Mouse (Mus musculus): ENCODE results near the gene Trappc4. TPM values are rescaled to one million over a fixed set of nuclear protein-coding genes. Genes with fewer than 3 reads are reported as not detected.
"Not testable (repeated sequence)": the region's sequence is repeated elsewhere in the genome, so short reads cannot be mapped to it uniquely, and the experiment has no call there.

Gene Trappc4
- polyA plus RNA-seq, 1 experiment = 50.1 TPM

DNA sequence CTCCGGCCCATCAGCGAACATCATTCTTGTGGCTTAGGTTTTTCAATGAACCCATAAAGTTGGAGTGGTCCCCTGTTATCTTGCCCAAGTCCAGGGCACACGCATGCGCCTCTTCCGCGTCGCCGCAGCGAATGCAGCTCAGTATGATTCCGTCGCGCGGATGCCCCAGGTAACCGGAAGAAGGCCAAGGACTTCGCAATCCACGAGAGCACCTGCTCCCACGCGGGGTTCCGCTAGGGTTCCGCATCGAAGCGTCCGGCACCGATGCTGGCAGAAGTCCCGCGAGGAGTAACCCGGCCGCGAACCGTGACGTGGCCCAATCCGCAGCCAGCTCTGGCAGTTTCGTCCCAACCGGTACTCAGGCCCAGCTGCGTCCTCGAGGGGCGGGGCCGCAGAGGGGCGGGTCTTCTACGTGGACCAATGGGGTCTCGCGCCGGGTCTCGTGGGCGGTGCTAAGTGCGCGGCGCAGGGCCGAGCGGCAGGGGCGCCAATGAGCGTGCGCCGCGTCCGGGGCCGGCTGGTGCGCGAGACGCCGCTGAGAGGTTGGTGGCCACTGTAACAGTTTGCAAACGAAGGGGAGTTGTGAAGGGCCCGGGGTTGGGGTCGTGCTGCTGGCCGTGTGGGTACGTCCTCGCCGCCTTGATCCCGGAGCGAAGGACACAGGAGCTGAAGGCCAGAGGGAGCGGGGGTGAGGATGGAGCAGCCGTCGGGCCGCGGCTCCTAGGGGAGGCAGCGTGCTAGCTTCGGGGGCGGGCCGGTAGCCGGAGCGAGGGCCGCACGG lies 28.2 kb downstream of the Trappc4 start, which contains the start of gene Hyou1:
TSS of gene Hyou1 (plus strand) at position 437 of the 781 bp plus-strand sequence.
- H3K4me1 ChIP-seq (ENCODE audit: control insufficient read depth, insufficient read depth, low read length) = peaks cover 1% of the 10 kb centered on the region; the same call in 1 of the 2 replicates
- WGBS = under 1% methylated on average over 81 of the region's 83 CpGs

DNA sequence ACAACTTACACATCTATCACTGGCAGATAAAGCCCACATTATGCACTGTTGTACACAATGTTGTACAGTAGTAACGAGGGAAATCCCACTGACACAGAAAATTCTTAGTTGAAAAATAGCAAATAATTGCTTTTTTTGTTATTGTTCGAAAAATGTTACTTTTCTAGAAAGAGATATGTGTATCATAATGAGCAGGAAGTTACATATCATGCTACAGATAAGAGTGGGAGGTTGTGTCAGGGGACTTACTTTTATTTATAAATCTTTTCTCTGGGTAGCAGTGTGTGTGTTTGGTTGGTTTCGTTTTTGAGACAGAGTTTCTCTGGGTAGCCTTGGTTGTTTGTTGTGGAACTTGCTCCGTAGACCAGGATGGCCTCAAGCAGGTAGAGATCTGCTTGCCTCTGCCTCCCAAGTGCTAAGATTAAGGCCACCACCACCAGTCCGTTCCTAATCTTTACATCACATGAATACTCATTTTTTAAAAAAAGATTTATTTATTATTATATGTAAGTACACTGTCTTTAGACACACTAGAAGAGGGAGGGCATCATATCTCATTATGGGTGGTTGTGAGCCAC lies 29.2 kb downstream of the Trappc4 start:
- 46% methylated on average over 5 of the region's 5 CpGs for WGBS
- TF ChIP-seq POLR2A (IDR thresholded peaks at IDR 0.05; ENCODE audit: borderline replicate concordance, control insufficient read depth, low read depth, low read length) (no peak), CTCF (IDR thresholded peaks at IDR 0.05; ENCODE audit: control insufficient read depth, insufficient read depth, low read length) (no peak)
- Histone ChIP-seq H3K4me3 (replicated peaks; ENCODE audit: control insufficient read depth, low read depth, low read length) (peak overlapping the region; percentile 35), H3K27ac (ENCODE audit: control insufficient read depth, insufficient read depth, low read depth, low read length, poor library complexity) (no peak overlapping the region), H3K4me1 (ENCODE audit: control insufficient read depth, insufficient read depth, low read length) (peaks cover 1% of the 10 kb centered on the region; the same call in 1 of the 2 replicates)

More for the DNA sequence above, 28.2 kb downstream of the Trappc4 start, which contains the start of gene Hyou1:
- H3K4me3 ChIP-seq (replicated peaks; ENCODE audit: control insufficient read depth, low read depth, low read length) = peak within 1 kb of the TSS; percentile 97
- H3K27ac ChIP-seq (ENCODE audit: control insufficient read depth, insufficient read depth, low read depth, low read length, poor library complexity) = peak within 1 kb of the TSS; percentile 86
- TF ChIP-seq CTCF (IDR thresholded peaks at IDR 0.05; ENCODE audit: control insufficient read depth, insufficient read depth, low read length) = no peak
- peak; percentile 88; the same call in 1 of the 2 replicates for TF ChIP-seq POLR2A (IDR thresholded peaks at IDR 0.05; ENCODE audit: borderline replicate concordance, control insufficient read depth, low read depth, low read length)

- WGBS = 68% methylated on average over 2 of the region's 2 CpGs
- not testable (repeated sequence) for H3K27ac ChIP-seq (ENCODE audit: control insufficient read depth, insufficient read depth, low read depth, low read length, poor library complexity); H3K4me3 ChIP-seq (replicated peaks; ENCODE audit: control insufficient read depth, low read depth, low read length); H3K4me1 ChIP-seq (ENCODE audit: control insufficient read depth, insufficient read depth, low read length)
Measured at GRCm38 (mm10) chr9:44377335-44377734, 30.1 kb downstream of the Trappc4 start.

DNA sequence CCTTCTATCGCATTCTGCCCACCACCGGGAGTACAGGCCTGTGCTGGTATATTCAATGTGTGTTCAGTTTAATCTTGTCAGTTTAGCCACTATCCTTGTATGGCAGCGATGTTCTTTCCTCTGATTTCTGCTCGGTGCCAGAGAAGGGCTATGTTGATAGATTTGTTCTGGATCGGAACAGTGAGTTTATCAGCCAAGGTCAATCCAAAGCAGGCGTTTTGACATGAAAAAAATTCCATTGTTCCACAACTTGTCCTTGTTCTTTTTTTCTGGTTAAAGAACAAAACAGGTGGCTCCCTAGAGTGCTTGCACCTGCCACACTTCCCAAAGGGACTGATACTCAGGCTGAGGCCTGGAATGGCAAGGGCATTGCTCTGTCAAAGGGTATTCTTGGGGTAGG lies 31.3 kb downstream of the Trappc4 start:
- H3K4me1 ChIP-seq (ENCODE audit: control insufficient read depth, insufficient read depth, low read length) = peaks cover 1% of the 10 kb centered on the region; the same call in 1 of the 2 replicates
- 90% methylated on average over 6 of the region's 6 CpGs for WGBS

DNA sequence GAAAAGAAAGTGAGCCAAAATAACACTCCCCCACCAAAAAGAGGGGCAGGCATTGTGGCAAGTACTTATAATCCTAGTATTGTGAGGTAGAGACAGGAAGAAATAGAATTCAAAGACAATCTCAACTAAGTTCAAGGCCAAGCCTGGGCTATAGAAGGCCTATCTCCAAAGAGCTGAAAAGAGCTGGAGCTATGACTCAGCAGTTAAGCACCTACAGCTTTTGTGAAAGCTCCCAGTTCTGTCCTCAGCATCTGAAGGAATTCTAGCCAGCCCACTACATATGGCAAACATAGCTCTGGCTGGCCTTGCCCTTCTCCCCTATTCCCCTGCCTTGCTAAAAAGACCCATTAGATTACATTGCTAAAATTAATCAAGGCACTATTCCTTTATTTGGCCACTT lies 34.0 kb downstream of the Trappc4 start:
- H3K4me3 ChIP-seq (replicated peaks; ENCODE audit: control insufficient read depth, low read depth, low read length) = no peak overlapping the region
- H3K27ac ChIP-seq (ENCODE audit: control insufficient read depth, insufficient read depth, low read depth, low read length, poor library complexity) = no peak overlapping the region
- TF ChIP-seq CTCF (IDR thresholded peaks at IDR 0.05; ENCODE audit: control insufficient read depth, insufficient read depth, low read length) (no peak), POLR2A (IDR thresholded peaks at IDR 0.05; ENCODE audit: borderline replicate concordance, control insufficient read depth, low read depth, low read length) (no peak)
- no peaks in the 10 kb centered on the region for H3K4me1 ChIP-seq (ENCODE audit: control insufficient read depth, insufficient read depth, low read length)

More for the DNA sequence above, 31.3 kb downstream of the Trappc4 start:
- TF ChIP-seq CTCF (IDR thresholded peaks at IDR 0.05; ENCODE audit: control insufficient read depth, insufficient read depth, low read length) (no peak), POLR2A (IDR thresholded peaks at IDR 0.05; ENCODE audit: borderline replicate concordance, control insufficient read depth, low read depth, low read length) (no peak)
- H3K27ac ChIP-seq (ENCODE audit: control insufficient read depth, insufficient read depth, low read depth, low read length, poor library complexity) = no peak overlapping the region
- H3K4me3 ChIP-seq (replicated peaks; ENCODE audit: control insufficient read depth, low read depth, low read length) = no peak overlapping the region

DNA sequence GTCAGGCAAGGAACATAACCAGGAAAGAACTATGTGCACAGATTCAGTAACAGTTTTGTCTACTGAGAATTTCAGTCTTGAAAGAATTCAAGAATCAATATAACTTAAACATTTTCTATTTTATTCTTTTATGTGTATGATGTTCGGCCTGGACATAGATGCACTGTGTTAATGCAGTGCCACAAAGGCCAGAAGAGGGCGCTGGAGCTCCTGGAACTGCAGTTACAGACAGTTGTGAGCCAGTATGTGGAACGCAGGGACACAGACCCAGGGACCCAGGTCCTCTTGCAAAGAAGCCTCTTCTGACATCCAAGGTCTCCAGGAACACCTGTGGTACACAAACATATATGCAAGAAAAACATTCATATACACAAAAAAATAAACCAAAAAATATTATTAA lies 42.9 kb downstream of the Trappc4 start:
- peaks cover 1% of the 10 kb centered on the region; the same call in 1 of the 2 replicates for H3K4me1 ChIP-seq (ENCODE audit: control insufficient read depth, insufficient read depth, low read length)
- no peak for TF ChIP-seq POLR2A (IDR thresholded peaks at IDR 0.05; ENCODE audit: borderline replicate concordance, control insufficient read depth, low read depth, low read length)
- peak; percentile 47; the same call in 1 of the 2 replicates for TF ChIP-seq CTCF (IDR thresholded peaks at IDR 0.05; ENCODE audit: control insufficient read depth, insufficient read depth, low read length)
- H3K4me3 ChIP-seq (replicated peaks; ENCODE audit: control insufficient read depth, low read depth, low read length) = no peak overlapping the region
- WGBS = 61% methylated on average over 3 of the region's 3 CpGs
- H3K27ac ChIP-seq (ENCODE audit: control insufficient read depth, insufficient read depth, low read depth, low read length, poor library complexity) = no peak overlapping the region

GRCm38 (mm10) chr9:44361931-44362330 lies 45.5 kb downstream of the Trappc4 start:
- 34% methylated on average over 4 of the region's 4 CpGs for WGBS
- not testable (repeated sequence) for H3K4me1 ChIP-seq (ENCODE audit: control insufficient read depth, insufficient read depth, low read length); H3K4me3 ChIP-seq (replicated peaks; ENCODE audit: control insufficient read depth, low read depth, low read length)

DNA sequence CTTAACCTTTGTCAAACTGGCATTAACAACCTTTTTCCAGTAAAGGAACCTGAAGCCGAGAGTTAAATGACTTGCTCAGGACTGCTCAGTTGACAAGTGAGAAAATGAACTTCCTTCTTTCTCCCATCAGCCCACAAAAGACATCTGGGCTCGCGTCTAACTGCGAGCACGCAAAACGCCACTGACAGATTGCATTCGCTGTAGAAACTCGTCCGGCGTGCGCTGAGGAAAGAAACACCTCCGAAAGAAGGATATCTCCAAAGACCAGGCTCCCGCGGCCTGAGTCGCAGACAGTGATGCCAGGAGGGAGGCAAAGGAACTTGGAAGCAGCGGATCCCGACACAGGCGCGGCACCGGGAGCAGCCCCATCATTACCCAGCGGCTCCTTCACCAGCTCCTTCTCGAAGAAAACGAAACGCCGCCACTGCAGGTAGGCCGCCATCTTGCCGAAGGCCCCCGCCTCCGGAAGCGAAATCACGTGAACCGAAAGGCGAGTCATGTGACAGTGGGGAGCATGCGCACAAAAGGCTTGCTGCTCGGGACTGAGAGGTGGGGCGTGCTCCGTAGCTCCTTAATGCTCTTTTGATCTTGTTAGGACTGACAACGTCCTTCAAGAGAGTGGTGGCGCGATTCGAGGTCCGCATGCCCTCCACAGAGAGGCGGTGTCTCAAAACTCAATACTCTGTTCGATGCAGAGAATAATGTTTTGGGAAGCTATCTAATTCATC lies 46.0 kb downstream of the Trappc4 start, which contains the start of gene Vps11:
TSS of gene Vps11 (minus strand) at position 481 of the 728 bp plus-strand sequence.
- peak within 1 kb of the TSS; percentile 92 for H3K4me3 ChIP-seq (replicated peaks; ENCODE audit: control insufficient read depth, low read depth, low read length)
- no peak for TF ChIP-seq CTCF (IDR thresholded peaks at IDR 0.05; ENCODE audit: control insufficient read depth, insufficient read depth, low read length)
- peak; percentile 67; the same call in 1 of the 2 replicates for TF ChIP-seq POLR2A (IDR thresholded peaks at IDR 0.05; ENCODE audit: borderline replicate concordance, control insufficient read depth, low read depth, low read length)
- WGBS = under 1% methylated on average over 44 of the region's 44 CpGs

More at GRCm38 (mm10) chr9:44361931-44362330, 45.5 kb downstream of the Trappc4 start:
- H3K27ac ChIP-seq (ENCODE audit: control insufficient read depth, insufficient read depth, low read depth, low read length, poor library complexity) = peak overlapping the region; percentile 89; the same call in 1 of the 2 replicates

More for the DNA sequence above, 46.0 kb downstream of the Trappc4 start, which contains the start of gene Vps11:
- Histone ChIP-seq H3K4me1 (ENCODE audit: control insufficient read depth, insufficient read depth, low read length) (peaks cover 1% of the 10 kb centered on the region; the same call in 1 of the 2 replicates), H3K27ac (ENCODE audit: control insufficient read depth, insufficient read depth, low read depth, low read length, poor library complexity) (peak within 1 kb of the TSS; percentile 89)
